Mouse (Mus musculus) intestine, embryonic 16.5 days (tissue): ENCODE measurements around the gene Fbxw9. TPM values are rescaled to one million over a fixed set of nuclear protein-coding genes. Genes with fewer than 3 reads are reported as not detected.

Experiments
- ATAC-seq: fragments of 200-750 bp; cut with Nextera tagmentation; 2 replicates; pipeline ENCODE4 v1.8.0; 2017; ENCODE audit warnings: moderate TSS enrichment, moderate library complexity
- H3K27ac ChIP-seq: fragments of 300-500 bp; sonication (generic); 2 replicates; pipeline ENCODE4 v1.5.1; 2014; ENCODE audit warnings: mild to moderate bottlenecking, low read length
- H3K27me3 ChIP-seq: fragments of 300-500 bp; sonication (generic); replicated peaks from 2 replicates; pipeline ENCODE4 v1.6.1; 2014; ENCODE audit warnings: low read length, control low read depth, mixed read lengths; ENCODE audit not compliant: control insufficient read depth, insufficient read depth
- H3K36me3 ChIP-seq: fragments of 300-500 bp; sonication (generic); 2 replicates; pipeline ENCODE4 v1.6.1; 2014; ENCODE audit warnings: low read length, control low read depth; ENCODE audit not compliant: control insufficient read depth, insufficient read depth
- H3K4me1 ChIP-seq: fragments of 300-500 bp; sonication (generic); 2 replicates; pipeline ENCODE4 v1.6.1; 2014; ENCODE audit warnings: low read length, control low read depth, mixed read lengths; ENCODE audit not compliant: control insufficient read depth, insufficient read depth
- H3K4me2 ChIP-seq: fragments of 300-500 bp; sonication (generic); 2 replicates; pipeline ENCODE4 v1.6.1; 2014; ENCODE audit warnings: low read depth, low read length, control low read depth
- H3K4me3 ChIP-seq: fragments of 300-500 bp; sonication (generic); 2 replicates; pipeline ENCODE4 v1.5.1; 2014; ENCODE audit warnings: mild to moderate bottlenecking, low read length
- H3K9ac ChIP-seq: fragments of 300-500 bp; sonication (generic); 2 replicates; pipeline ENCODE4 v1.6.1; 2014; ENCODE audit warnings: low read depth, low read length
- H3K9me3 ChIP-seq: fragments of 300-500 bp; sonication (generic); 2 replicates; pipeline ENCODE4 v1.6.1; 2016; ENCODE audit warnings: low read length, control low read depth; ENCODE audit not compliant: control insufficient read depth
- WGBS: fragments of 180-500 bp; shearing (Covaris S2); extraction: QIAGEN DNeasy Blood & Tissue Kit; methylation state at CpG from one replicate; pipeline ENCODE4 v1.1.7; 2014; 5-methylcytosine and 5-hydroxymethylcytosine counted together
- polyA plus RNA-seq: library from polyadenylated mRNA; unstranded; fragments of >200 nt; fragmentation: Nextera tagmentation; extraction: Ambion mirVana; gene quantifications from 2 replicates; pipeline ENCODE4 v1.2.1, GENCODE M21; 2015

The Fbxw9 gene
- polyA plus RNA-seq, 1 experiment from 2014 or later = 30.7 TPM

- Histone ChIP-seq H3K36me3 (peaks cover 18% of the 10 kb centered on the region; the same call in 1 of the 2 replicates), H3K27me3 (no peaks in the 10 kb centered on the region), H3K4me2 (no peak overlapping the region), H3K9me3 (no peaks in the 10 kb centered on the region), H3K4me1 (no peaks in the 10 kb centered on the region), H3K4me3 (no peak overlapping the region), H3K9ac (no peak overlapping the region), H3K27ac (no peak overlapping the region)
- no peak for ATAC-seq
- 84% methylated on average over 2 of the region's 2 CpGs for WGBS
Observed at GRCm38 (mm10) chr8:85088771-85089170, 28.9 kb downstream of the Fbxw9 start.

GRCm38 (mm10) chr8:85090856-85091255, 31.0 kb downstream of the Fbxw9 start:
- WGBS = 85% methylated on average over 11 of the region's 11 CpGs

GRCm38 (mm10) chr8:85091526-85092090, 31.8 kb downstream of the Fbxw9 start:
- no peaks in the 10 kb centered on the region for H3K9me3 ChIP-seq
- WGBS = 37% methylated on average over 21 of the region's 21 CpGs
- H3K36me3 ChIP-seq = peaks cover 10% of the 10 kb centered on the region
- no peak overlapping the region for H3K4me3 ChIP-seq
- no peak overlapping the region for H3K4me2 ChIP-seq
- no peak for ATAC-seq
- H3K27ac ChIP-seq = no peak overlapping the region
- H3K27me3 ChIP-seq = no peaks in the 10 kb centered on the region
- H3K4me1 ChIP-seq = no peaks in the 10 kb centered on the region
- no peak overlapping the region for H3K9ac ChIP-seq

More at GRCm38 (mm10) chr8:85090856-85091255, 31.0 kb downstream of the Fbxw9 start:
- H3K4me2 ChIP-seq = no peak overlapping the region
- H3K9ac ChIP-seq = no peak overlapping the region
- no peak overlapping the region for H3K27ac ChIP-seq
- H3K4me1 ChIP-seq = no peaks in the 10 kb centered on the region
- no peaks in the 10 kb centered on the region for H3K9me3 ChIP-seq
- ATAC-seq = no peak
- H3K36me3 ChIP-seq = peaks cover 11% of the 10 kb centered on the region
- no peaks in the 10 kb centered on the region for H3K27me3 ChIP-seq
- H3K4me3 ChIP-seq = no peak overlapping the region

GRCm38 (mm10) chr8:85095051-85095450, 35.2 kb downstream of the Fbxw9 start:
- Histone ChIP-seq H3K27me3 (no peaks in the 10 kb centered on the region), H3K4me1 (no peaks in the 10 kb centered on the region), H3K9me3 (no peaks in the 10 kb centered on the region), H3K27ac (no peak overlapping the region), H3K4me3 (no peak overlapping the region), H3K4me2 (no peak overlapping the region), H3K9ac (no peak overlapping the region), H3K36me3 (peaks cover 7% of the 10 kb centered on the region)
- ATAC-seq = no peak
- WGBS = 93% methylated on average over 13 of the region's 13 CpGs

- Histone ChIP-seq H3K36me3 (peaks cover 7% of the 10 kb centered on the region), H3K27me3 (no peaks in the 10 kb centered on the region), H3K4me1 (no peaks in the 10 kb centered on the region), H3K9ac (no peak overlapping the region), H3K9me3 (no peaks in the 10 kb centered on the region), H3K27ac (no peak overlapping the region), H3K4me3 (no peak overlapping the region), H3K4me2 (no peak overlapping the region)
- no peak for ATAC-seq
- 96% methylated on average over 7 of the region's 7 CpGs for WGBS
Observed at GRCm38 (mm10) chr8:85095566-85095965, 35.7 kb downstream of the Fbxw9 start.

GRCm38 (mm10) chr8:85096196-85096595, 36.3 kb downstream of the Fbxw9 start:
- H3K9ac ChIP-seq = no peak overlapping the region
- no peaks in the 10 kb centered on the region for H3K9me3 ChIP-seq
- 92% methylated on average over 16 of the region's 16 CpGs for WGBS
- no peaks in the 10 kb centered on the region for H3K4me1 ChIP-seq
- H3K4me2 ChIP-seq = no peak overlapping the region
- no peak for ATAC-seq
- H3K27me3 ChIP-seq = no peaks in the 10 kb centered on the region
- peaks cover 7% of the 10 kb centered on the region for H3K36me3 ChIP-seq
- no peak overlapping the region for H3K27ac ChIP-seq
- H3K4me3 ChIP-seq = no peak overlapping the region

GRCm38 (mm10) chr8:85096850-85097249, 37.0 kb downstream of the Fbxw9 start:
- H3K27me3 ChIP-seq = no peaks in the 10 kb centered on the region
- ATAC-seq = no peak
- H3K36me3 ChIP-seq = peaks cover 7% of the 10 kb centered on the region
- H3K9ac ChIP-seq = no peak overlapping the region
- no peaks in the 10 kb centered on the region; the same call in 1 of the 2 replicates for H3K9me3 ChIP-seq
- H3K4me1 ChIP-seq = no peaks in the 10 kb centered on the region
- 90% methylated on average over 4 of the region's 4 CpGs for WGBS
- no peak overlapping the region for H3K27ac ChIP-seq
- H3K4me2 ChIP-seq = no peak overlapping the region
- H3K4me3 ChIP-seq = no peak overlapping the region

- H3K4me2 ChIP-seq = no peak overlapping the region
- no peaks in the 10 kb centered on the region for H3K4me1 ChIP-seq
- peaks cover 7% of the 10 kb centered on the region for H3K36me3 ChIP-seq
- H3K9me3 ChIP-seq = no peaks in the 10 kb centered on the region; the same call in 1 of the 2 replicates
- 87% methylated on average over 4 of the region's 4 CpGs for WGBS
- ATAC-seq = no peak
- no peak overlapping the region for H3K4me3 ChIP-seq
- H3K9ac ChIP-seq = no peak overlapping the region
- H3K27ac ChIP-seq = no peak overlapping the region
- no peaks in the 10 kb centered on the region for H3K27me3 ChIP-seq
Observed at GRCm38 (mm10) chr8:85100076-85100665, 40.3 kb downstream of the Fbxw9 start.

- WGBS = 94% methylated on average over 10 of the region's 10 CpGs
Observed at GRCm38 (mm10) chr8:85113241-85113640, 53.4 kb downstream of the Fbxw9 start.

More at GRCm38 (mm10) chr8:85113241-85113640, 53.4 kb downstream of the Fbxw9 start:
- H3K4me1 ChIP-seq = no peaks in the 10 kb centered on the region
- no peak overlapping the region for H3K4me2 ChIP-seq
- no peak overlapping the region for H3K27ac ChIP-seq
- ATAC-seq = no peak
- H3K9ac ChIP-seq = no peak overlapping the region
- H3K27me3 ChIP-seq = no peaks in the 10 kb centered on the region
- H3K36me3 ChIP-seq = peaks cover 24% of the 10 kb centered on the region
- peaks cover 3% of the 10 kb centered on the region; the same call in 1 of the 2 replicates for H3K9me3 ChIP-seq
- no peak overlapping the region for H3K4me3 ChIP-seq
